Mouse (Mus musculus): ENCODE measurements at regions not wholly inside any gene's neighbourhood (a gene's known extent, or its start where the extent isn't known, plus 50 kb on each side); places are given as distances from the start of the nearest gene placed in this dataset.
"Not testable (repeated sequence)": the region's sequence is repeated elsewhere in the genome, so short reads cannot be mapped to it uniquely, and the experiment has no call there.

DNA sequence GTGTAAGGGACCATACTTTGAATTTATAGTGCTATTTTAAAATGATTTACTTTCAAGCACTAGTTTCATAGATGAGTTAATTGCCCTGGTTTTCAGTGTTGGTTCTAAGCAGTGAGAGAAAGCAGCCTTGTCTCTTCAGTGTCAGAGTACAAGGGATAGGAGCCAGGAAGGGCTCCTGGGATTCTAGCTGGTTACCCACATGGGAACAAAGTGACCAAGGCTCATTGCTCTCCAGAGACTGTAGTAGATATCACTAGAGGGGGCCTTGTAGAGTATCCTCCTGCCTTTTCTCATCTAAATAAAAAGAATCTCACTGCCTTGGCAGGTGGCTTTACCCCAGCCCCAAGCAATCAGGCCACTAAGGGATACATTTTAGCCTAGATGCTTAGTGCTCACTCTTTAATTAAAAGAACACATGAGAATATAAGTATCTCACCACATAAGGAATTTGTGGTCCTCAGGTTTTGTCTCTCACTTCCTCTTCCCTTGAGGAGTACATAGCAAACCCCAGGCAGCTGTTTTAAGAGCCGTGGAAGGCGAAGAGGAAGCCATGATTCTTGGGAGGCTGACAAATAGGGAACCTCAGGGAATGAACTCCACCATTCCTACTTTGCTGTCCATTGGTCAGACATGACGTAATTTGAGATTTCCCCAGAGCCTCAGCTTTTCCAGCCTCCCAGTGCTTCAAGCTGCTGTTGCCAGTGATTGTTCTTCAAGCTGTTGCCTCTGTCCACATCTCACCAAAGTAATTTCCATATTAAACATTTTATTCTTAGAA is 449.2 kb upstream of the Ube2e3 start:
- DNase-seq (ENCODE audit: low spot score) = no peak

DNA sequence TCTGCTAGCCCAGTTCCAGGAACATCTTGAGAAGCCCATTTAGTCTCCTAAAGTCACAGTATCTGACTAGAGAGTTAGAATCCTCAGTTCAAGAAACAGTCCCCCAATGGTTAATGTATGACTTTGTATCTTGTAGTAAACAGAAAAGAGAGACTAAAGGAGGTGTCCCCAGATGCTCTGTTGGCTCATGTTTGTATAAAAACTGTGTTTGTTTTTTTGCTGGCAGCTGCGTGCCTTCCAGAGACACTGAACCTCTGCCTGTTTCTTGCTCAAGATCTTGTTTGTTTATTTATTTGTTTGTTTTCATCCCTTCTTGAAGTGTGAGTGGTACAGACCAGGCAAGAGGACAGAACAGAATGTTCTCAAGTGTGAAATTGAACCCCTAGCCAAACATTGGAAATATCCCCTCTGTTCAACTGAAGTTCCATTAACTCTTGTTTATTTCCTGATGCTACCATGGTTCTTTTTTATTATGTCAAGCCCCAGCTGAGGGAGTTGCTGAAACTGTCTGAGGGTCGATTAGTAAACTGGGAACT is 451.3 kb upstream of the Ube2e3 start:
- DNase-seq (ENCODE audit: low spot score) = no peak

GRCm38 (mm10) chr2:78412985-78413384 is 454.9 kb upstream of the Ube2e3 start:
- no peak for DNase-seq (ENCODE audit: low spot score)

DNA sequence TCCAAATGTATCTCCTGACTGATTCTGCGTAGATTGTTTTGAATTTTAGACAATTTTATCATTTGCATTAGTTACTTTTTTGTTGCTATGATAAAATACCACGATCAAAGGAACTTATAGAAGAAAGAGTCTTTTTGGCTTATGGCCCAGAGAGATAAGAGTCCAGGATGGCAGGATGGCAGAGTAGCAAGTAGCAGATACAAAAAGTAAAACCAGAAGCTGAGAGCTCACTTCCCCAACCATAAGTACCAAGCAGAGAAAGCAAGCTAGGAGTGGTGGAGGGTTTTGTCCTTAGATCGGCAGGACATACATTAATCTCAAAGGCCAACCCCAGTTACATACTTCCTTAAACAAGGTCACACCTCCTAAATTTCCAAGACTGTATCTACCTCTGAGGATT is 457.7 kb upstream of the Cwc22 start:
- DNase-seq (ENCODE audit: low spot score) = no peak

GRCm38 (mm10) chr2:78399236-78399635 is 453.1 kb upstream of the Cwc22 start:
- no peak for DNase-seq (ENCODE audit: low spot score)

GRCm38 (mm10) chr2:78396924-78397323 is 450.7 kb upstream of the Cwc22 start:
- no peak for DNase-seq (ENCODE audit: low spot score)

DNA sequence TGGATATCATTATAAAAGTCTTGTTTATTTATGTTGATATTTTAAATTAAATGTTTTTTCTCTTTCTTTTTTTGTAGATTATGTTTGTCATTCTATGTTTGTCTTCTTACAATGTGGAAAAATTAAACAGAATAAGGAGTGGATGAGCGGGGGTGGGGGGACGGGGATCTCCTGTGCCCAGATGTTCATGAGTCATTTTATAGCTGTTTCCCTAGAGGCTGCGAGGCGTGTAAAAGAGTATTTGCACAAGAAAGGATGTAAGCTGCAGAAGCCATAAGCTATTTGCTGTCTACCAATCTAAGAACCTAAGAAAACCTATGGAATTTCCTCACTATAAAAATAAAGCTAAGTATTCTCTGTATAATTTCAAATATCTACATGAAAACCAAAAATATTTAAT is 446.9 kb upstream of the Cwc22 start:
- no peak for DNase-seq (ENCODE audit: low spot score)

- DNase-seq (ENCODE audit: low spot score) = no peak
Measured at GRCm38 (mm10) chr2:78392425-78392824, 446.2 kb upstream of the Cwc22 start.

- no peak for DNase-seq (ENCODE audit: low spot score)
Measured at GRCm38 (mm10) chr2:78388001-78388400, 441.8 kb upstream of the Cwc22 start.

- DNase-seq (ENCODE audit: low spot score) = no peak
Measured at GRCm38 (mm10) chr2:78381234-78381633, 435.1 kb upstream of the Cwc22 start.

- DNase-seq (ENCODE audit: low spot score) = no peak
Measured at GRCm38 (mm10) chr2:78331736-78332475, 385.7 kb upstream of the Cwc22 start.

GRCm38 (mm10) chr2:78326091-78326490 is 379.9 kb upstream of the Cwc22 start:
- no peak for DNase-seq (ENCODE audit: low spot score)

DNA sequence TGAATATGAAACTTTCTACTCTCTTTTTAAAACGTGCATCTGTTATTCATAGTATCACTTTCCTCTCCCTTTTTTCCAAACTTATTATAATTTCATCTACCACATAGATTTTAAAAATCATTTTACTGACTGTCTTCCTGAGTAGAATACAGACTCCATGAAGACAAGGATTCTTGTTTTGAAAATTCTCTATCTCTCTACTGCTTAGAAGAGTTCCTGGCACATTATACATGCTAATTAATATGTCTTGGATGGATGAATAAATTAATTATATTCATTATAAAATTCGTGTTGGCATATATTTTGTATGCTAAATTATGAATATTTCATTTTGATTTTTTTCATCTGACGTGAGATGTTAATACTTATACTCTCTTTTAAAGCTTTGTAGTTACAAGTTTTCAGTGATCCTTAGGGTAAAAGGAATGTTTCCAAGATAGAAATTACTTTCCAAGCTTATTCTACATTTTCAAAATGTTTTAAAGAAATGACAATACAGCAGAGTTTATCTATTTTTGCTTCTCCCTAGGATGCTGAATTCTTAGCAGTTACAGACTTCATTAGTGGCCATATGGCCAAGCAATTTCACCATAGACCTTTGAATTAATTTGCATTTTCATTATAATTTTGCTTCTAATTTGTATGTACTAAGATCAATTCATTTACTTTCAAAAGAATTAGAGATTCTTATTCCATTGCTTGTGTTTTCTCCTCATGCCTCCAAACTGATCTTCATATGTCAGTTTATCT is 376.2 kb upstream of the Cwc22 start:
- no peak for DNase-seq (ENCODE audit: low spot score)

- no peak for DNase-seq (ENCODE audit: low spot score)
Measured at GRCm38 (mm10) chr2:78311766-78312491, 365.8 kb upstream of the Cwc22 start.

DNA sequence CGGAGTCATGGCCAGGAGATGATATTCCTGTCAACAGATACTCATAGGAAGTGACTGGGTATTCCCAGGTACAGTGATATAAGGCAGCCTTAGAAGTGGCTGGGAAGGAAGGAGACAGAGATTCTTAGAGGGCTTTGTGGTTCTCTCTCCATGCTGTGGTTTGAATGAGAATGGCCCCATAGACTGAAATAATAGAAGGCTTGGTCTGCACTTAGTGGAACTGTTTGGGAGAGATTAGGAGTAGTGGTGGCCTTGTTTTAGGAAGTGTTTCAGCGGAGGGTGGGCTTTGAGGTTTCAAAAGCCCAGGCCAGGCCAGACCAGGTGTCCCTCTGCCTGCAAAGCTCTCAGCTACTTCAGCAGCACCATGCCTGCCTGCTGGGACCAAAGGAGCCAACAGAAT is 363.2 kb upstream of the Cwc22 start:
- DNase-seq (ENCODE audit: low spot score) = no peak

DNA sequence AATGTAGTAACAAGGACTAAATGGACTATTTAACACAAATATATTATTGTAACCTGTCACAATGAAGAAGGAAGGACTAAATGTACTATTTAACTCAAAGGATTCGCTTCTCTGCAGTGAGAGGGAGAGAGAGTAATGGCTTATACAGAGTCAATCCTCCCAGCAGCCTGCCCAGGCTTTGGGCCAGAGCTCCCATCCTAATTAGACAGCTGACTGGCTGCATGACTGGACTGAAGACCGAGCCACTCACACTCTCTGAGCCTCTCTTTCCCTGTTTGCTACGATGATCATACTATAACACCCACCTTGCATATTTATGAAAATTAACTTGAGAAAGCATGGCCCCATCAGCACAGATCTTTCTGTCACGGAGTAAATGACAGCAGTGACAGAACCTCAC is 360.7 kb upstream of the Cwc22 start:
- no peak for DNase-seq (ENCODE audit: low spot score)

GRCm38 (mm10) chr2:78291665-78292064 is 345.5 kb upstream of the Cwc22 start:
- peak; percentile 17 for DNase-seq (ENCODE audit: low spot score)

- DNase-seq (ENCODE audit: low spot score) = no peak
Measured at GRCm38 (mm10) chr2:78284806-78285205, 338.6 kb upstream of the Cwc22 start.

DNA sequence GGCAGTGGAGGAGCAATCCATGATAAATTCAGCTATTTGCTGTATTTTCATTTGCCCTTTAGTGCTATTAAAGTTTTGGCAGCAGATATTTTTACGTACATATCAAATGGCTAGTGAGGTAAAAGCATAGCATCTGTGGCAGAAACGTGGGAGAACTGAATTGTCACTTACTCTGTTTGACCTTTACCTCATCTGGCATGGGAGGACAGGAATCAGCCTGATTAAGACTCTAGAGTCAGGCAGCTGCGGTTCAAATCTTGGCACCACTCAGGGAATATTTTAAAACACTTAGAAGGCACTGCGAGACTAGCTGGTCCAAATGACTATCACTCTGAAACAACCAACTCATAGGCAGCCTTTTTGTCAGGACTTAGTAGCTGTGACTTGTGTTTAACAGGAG is 337.4 kb upstream of the Cwc22 start:
- DNase-seq (ENCODE audit: low spot score) = no peak

DNA sequence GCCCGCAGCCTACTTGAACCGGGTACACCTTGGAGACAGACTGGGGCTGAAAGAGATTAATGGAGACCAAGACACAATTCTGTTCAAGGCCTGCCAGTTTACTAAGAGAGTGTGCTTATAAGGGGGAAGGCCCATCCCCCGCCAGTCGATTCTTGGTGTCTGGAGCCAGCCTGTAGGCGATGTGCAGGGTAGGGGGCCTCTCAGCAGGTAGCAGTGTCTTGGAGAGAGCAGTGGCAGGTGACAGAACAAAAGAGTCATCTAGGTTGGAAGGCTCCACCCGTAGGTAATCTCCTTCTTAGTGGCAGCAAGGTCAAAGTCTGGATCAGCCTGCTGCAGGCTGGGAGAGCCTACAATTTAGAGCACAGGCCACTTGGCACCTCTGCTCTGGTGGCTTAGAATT is 335.7 kb upstream of the Cwc22 start:
- DNase-seq (ENCODE audit: low spot score) = not testable (repeated sequence)

GRCm38 (mm10) chr2:78280219-78280915 is 334.2 kb upstream of the Cwc22 start:
- DNase-seq (ENCODE audit: low spot score) = no peak

Measured in yolk sac, embryonic 10.5 days (tissue).